Mouse (Mus musculus): ENCODE data around the gene Ttll7.

Ttll7 gene

DNA sequence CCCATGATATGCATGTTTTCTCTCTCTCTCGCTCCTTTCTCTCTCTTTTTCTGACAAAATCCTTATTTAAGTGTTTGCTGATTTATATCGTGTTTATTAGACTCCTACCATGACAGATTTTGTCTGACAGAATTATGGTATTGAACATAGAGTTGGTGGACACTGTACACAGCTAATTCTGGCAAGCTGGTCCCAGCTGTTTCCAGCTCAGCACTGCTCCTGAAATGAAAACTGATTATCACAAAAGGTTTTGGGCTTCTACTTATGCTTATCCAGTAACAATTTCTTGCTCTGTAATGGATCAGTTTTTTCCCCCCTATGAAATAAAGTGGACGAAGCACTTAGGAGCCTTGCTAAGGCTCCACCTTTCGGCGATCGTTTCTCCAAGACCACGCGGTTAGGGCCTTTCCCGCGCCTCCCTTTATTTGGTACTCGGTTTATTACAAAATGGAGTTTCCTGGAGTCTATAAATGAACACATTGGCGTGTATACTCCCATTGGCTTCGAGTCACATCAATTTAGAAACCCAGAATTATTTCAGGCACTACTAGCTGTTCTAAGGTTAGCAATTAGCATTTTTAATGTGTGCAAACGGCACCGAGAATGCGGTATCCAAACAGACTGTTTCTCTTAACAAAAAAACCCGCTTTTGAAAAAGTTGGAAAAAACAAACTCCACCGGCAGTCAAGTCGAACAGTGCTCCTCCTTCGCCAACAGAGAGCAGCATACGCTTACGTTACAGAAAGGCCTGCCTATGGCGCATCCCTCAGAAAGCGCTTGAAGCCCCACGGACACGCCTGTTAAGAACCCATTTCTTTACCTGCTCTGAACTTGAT is 141.9 kb downstream of the Ttll7 start:
- in situ Hi-C loops (cut with MboI; ENCODE audit: low sequenced_read_pairs), result no loop called here

DNA sequence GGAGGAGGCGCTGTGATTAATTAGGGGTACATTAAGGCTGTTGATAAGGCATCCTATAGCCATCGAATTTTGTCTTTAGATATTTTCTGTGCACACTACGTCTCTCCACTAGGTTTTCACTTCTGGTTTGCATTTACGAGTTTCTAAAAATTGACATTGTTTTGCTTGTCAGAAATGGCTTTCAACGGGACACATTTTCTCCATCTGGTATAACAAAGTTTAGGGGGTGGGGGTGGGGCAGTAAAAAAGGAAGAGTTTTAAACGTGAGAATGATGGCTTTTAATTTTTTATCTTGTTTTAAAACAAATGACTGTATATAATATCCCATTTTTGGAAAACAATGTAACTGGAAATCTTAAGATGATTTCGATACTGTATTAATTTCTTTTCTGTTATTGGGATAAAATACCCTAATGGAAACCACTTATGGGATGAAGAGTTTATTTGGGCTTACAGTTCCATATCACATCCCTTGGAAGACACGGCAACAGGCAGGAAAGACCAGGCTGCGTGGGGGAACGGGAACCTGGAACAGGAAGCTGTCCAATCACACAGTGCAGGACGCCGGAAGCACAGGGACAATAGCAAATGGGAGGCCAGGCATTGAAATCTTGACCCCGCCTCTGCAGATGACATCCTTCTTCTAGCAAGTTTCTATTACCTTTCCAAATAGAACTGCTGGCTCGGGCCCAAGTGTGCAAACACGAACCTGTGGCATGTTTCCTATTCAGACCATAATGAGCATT is 142.7 kb downstream of the Ttll7 start:
- in situ Hi-C loops (cut with MboI; ENCODE audit: low sequenced_read_pairs), result no loop called here

GRCm38 (mm10) chr3:146999148-146999547 is 147.0 kb downstream of the Ttll7 start:
- in situ Hi-C loops (cut with MboI; ENCODE audit: low sequenced_read_pairs), result no loop called here

DNA sequence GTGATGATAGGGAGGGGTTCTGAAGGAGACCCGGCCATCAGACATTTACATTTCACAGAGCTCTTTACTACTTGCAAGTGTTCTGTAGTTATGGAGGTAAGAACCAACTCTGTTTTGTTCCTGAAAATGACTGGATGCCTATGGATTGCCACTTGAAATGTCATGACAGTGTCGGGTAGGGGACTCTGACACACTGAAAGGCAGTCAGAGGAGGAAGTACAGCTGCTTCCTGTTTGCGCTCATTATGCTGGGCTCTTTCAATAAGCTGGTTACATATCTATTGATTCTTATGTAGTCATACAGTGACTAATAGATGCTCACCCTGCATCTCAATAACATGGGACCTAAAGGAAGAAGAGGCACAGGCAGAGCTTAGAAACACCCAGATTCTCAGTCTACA is 148.8 kb downstream of the Ttll7 start:
- in situ Hi-C loops (cut with MboI; ENCODE audit: low sequenced_read_pairs), result no loop called here

GRCm38 (mm10) chr3:147001557-147001956 is 149.4 kb downstream of the Ttll7 start:
- in situ Hi-C loops (cut with MboI; ENCODE audit: low sequenced_read_pairs), result no loop called here

DNA sequence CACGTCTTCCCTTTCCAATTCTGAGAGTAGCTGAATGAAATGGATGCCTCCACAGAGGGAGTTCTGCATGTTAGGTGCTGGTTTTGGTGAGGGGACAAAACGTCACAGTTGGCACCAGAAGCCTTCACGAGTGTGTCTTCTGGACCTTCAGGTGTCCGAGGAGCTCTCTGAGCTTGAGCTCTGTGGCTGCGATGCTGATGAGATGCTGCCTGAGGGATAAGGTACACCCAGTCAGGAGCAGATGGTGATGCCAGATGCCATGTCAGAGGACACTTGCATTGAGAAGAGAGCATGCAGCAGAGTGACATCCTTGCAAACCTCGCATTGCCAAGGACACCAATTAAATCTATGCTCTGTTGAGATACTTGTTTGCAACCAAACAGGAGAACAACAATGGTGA is 164.3 kb downstream of the Ttll7 start:
- in situ Hi-C loops (cut with MboI; ENCODE audit: low sequenced_read_pairs), result no loop called here

DNA sequence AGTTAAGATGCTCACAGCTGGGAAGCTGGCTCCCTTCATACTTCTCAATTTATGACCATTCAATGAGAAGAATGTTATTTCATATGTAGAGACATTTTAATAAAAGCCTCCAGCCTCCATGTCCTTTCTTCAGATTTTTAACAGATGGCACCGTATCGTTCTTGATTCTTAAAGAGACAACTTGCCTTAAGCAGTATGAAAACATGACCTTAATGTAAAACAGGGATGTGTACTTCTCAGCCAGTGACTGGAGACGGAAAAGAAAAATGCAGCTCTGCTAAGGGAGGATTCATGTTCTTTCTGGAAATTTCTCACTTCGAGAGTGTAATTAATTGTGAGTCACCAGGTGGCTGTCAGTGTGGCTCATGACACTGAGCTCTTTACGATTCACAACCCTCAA is 167.3 kb downstream of the Ttll7 start:
- in situ Hi-C loops (cut with MboI; ENCODE audit: low sequenced_read_pairs), result no loop called here

DNA sequence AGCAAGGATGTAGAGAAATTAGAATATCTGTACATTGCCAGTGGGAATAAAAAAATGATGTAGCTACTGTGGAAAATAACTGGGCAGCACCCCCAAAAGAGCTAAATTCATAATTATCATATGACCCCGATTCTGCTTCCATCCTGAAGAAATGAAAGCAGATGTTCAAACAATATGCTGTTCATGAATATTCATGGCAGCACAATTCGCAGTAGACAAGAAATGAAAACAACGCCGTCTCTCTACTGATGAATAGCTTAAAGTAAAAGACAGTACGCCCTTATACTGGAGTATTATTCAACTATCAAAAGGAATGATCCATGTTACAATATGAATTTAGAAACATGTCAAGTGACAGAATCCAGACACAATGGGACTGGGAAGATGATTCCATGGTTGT is 174.1 kb downstream of the Ttll7 start:
- in situ Hi-C loops (cut with MboI; ENCODE audit: low sequenced_read_pairs), result no loop called here

DNA sequence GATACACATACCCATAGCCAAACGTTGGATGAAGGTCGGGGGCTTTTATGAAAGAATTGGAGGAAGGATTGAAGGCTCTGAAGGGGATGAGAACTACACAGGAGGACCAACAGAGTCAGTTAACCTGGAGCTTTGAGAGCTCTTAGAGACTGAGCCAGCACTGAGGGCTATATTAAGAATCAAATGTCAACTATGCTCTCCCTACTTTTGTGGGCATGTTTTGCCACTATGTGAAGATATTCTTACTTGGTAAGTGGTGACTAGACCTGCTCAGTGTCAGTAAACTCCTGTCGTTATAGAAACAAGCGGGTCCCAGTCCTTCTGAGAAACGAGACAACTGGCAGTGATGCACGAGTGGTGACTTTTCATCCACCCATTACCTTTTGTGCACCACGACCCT is 176.2 kb downstream of the Ttll7 start:
- in situ Hi-C loops (cut with MboI; ENCODE audit: low sequenced_read_pairs), result no loop called here

GRCm38 (mm10) chr3:147029718-147030117 is 177.6 kb downstream of the Ttll7 start:
- in situ Hi-C loops (cut with MboI; ENCODE audit: low sequenced_read_pairs), result no loop called here

- in situ Hi-C loops (cut with MboI; ENCODE audit: low sequenced_read_pairs), result no loop called here
Observed at GRCm38 (mm10) chr3:147030266-147030880, 178.2 kb downstream of the Ttll7 start.
